Mouse (Mus musculus) left cerebral cortex, postnatal 14 days (tissue): Measurements from ENCODE around the gene Cxcl15. TPM values are rescaled to one million over a fixed set of nuclear protein-coding genes. Genes with fewer than 3 reads are reported as not detected.

Source experiments
- microRNA-seq, 2 experiments: library from miRNA; unstranded; fragments of <30 nt; microRNA quantifications; one replicate each; pipeline ENCODE4 v1.2.0; 2022
- total RNA-seq, 2 experiments: library from RNA; stranded (reverse); gene quantifications; 2 replicates each; pipeline ENCODE4 v1.2.3; 2021

Gene Cxcl15
- total RNA-seq, 2 experiments from 2014 or later = not detected

Small RNA genes lying within 50 kb of the gene (microRNA-seq; reads per million reads assigned to microRNA genes)
- 0 reads per million in 2 experiments for gene Gm24322

Other genes starting within 250 kb of the Cxcl15 start
- gene 5830473C10Rik, start 233.4 kb upstream of the Cxcl15 start, total RNA-seq = under 1 TPM; 0.29 to 0.42 TPM
- gene Rassf6, start 153.9 kb upstream of the Cxcl15 start, total RNA-seq = 1 to 10 TPM; 1.0 to 1.7 TPM
- under 1 TPM; 0.22 to 0.27 TPM for gene Cxcl5, start 35.2 kb upstream of the Cxcl15 start, total RNA-seq
- under 1 TPM in 1 of 2 experiments, not detected in 1; 0.66 TPM for gene Ppbp, start 26.0 kb upstream of the Cxcl15 start, total RNA-seq
- 1 to 10 TPM; 4.7 to 5.2 TPM for gene Pf4, start 22.1 kb upstream of the Cxcl15 start, total RNA-seq
- not detected for gene Cxcl3, start 8.4 kb upstream of the Cxcl15 start, total RNA-seq
- gene Cxcl1, start 96.7 kb downstream of the Cxcl15 start, total RNA-seq = under 1 TPM in 1 of 2 experiments, not detected in 1; 0.49 TPM
- not detected for gene Cxcl2, start 109.3 kb downstream of the Cxcl15 start, total RNA-seq
- 10 to 100 TPM; 10.7 to 15.7 TPM for gene Mthfd2l, start 136.6 kb downstream of the Cxcl15 start, total RNA-seq
- not detected for gene Epgn, start 232.9 kb downstream of the Cxcl15 start, total RNA-seq